Mouse (Mus musculus): ENCODE results near the gene Sell. TPM values are rescaled to one million over a fixed set of nuclear protein-coding genes. Genes with fewer than 3 reads are reported as not detected.

The Sell gene
- polyA plus RNA-seq, 1 experiment from 2014 or later, result 0.14 TPM

GRCm38 (mm10) chr1:164109763-164110162, 48.0 kb downstream of the Sell start:
- H3K27me3 ChIP-seq (ENCODE audit: control insufficient read depth, insufficient read depth, low read length), result no peaks in the 10 kb centered on the region
- WGBS (ENCODE audit: insufficient replicate concordance), result 67% methylated on average over 2 of the region's 2 CpGs
- H3K9ac ChIP-seq (ENCODE audit: low read depth, low read length), result no peak overlapping the region
- no peaks in the 10 kb centered on the region for H3K4me1 ChIP-seq (ENCODE audit: control insufficient read depth, insufficient read depth, low read length)
- no peak overlapping the region for H3K4me2 ChIP-seq
- H3K9me3 ChIP-seq (replicated peaks; ENCODE audit: control insufficient read depth, low read length), result no peaks in the 10 kb centered on the region
- no peak for ATAC-seq (replicated peaks; ENCODE audit: insufficient number of reproducible peaks, low FRiP score, low TSS enrichment)
- H3K4me3 ChIP-seq (ENCODE audit: low read depth, low read length), result no peak overlapping the region
- no peak overlapping the region for H3K27ac ChIP-seq (ENCODE audit: low read depth, low read length)
- H3K36me3 ChIP-seq (ENCODE audit: control insufficient read depth, insufficient read depth, low read length), result no peaks in the 10 kb centered on the region

GRCm38 (mm10) chr1:164110591-164111329, 49.0 kb downstream of the Sell start:
- H3K4me3 ChIP-seq (ENCODE audit: low read depth, low read length), result no peak overlapping the region
- H3K4me2 ChIP-seq, result no peak overlapping the region
- no peaks in the 10 kb centered on the region for H3K27me3 ChIP-seq (ENCODE audit: control insufficient read depth, insufficient read depth, low read length)
- no peak overlapping the region for H3K9ac ChIP-seq (ENCODE audit: low read depth, low read length)
- H3K9me3 ChIP-seq (replicated peaks; ENCODE audit: control insufficient read depth, low read length), result no peaks in the 10 kb centered on the region
- no peak for ATAC-seq (replicated peaks; ENCODE audit: insufficient number of reproducible peaks, low FRiP score, low TSS enrichment)
- WGBS (ENCODE audit: insufficient replicate concordance), result 86% methylated on average over 9 of the region's 9 CpGs
- H3K4me1 ChIP-seq (ENCODE audit: control insufficient read depth, insufficient read depth, low read length), result no peaks in the 10 kb centered on the region
- no peaks in the 10 kb centered on the region for H3K36me3 ChIP-seq (ENCODE audit: control insufficient read depth, insufficient read depth, low read length)
- no peak overlapping the region for H3K27ac ChIP-seq (ENCODE audit: low read depth, low read length)

- no peaks in the 10 kb centered on the region for H3K4me1 ChIP-seq (ENCODE audit: control insufficient read depth, insufficient read depth, low read length)
- ATAC-seq (replicated peaks; ENCODE audit: insufficient number of reproducible peaks, low FRiP score, low TSS enrichment), result no peak
- H3K4me2 ChIP-seq, result no peak overlapping the region
- H3K27ac ChIP-seq (ENCODE audit: low read depth, low read length), result no peak overlapping the region
- H3K9ac ChIP-seq (ENCODE audit: low read depth, low read length), result no peak overlapping the region
- no peak overlapping the region for H3K4me3 ChIP-seq (ENCODE audit: low read depth, low read length)
- H3K36me3 ChIP-seq (ENCODE audit: control insufficient read depth, insufficient read depth, low read length), result no peaks in the 10 kb centered on the region
- 73% methylated on average over 5 of the region's 5 CpGs for WGBS (ENCODE audit: insufficient replicate concordance)
- H3K27me3 ChIP-seq (ENCODE audit: control insufficient read depth, insufficient read depth, low read length), result no peaks in the 10 kb centered on the region
- H3K9me3 ChIP-seq (replicated peaks; ENCODE audit: control insufficient read depth, low read length), result no peaks in the 10 kb centered on the region
Observed at GRCm38 (mm10) chr1:164114280-164114679, 52.5 kb downstream of the Sell start.

- WGBS (ENCODE audit: insufficient replicate concordance), result 64% methylated on average over 8 of the region's 8 CpGs
- no peak for ATAC-seq (replicated peaks; ENCODE audit: insufficient number of reproducible peaks, low FRiP score, low TSS enrichment)
- Histone ChIP-seq H3K27me3 (ENCODE audit: control insufficient read depth, insufficient read depth, low read length) (no peaks in the 10 kb centered on the region), H3K9ac (ENCODE audit: low read depth, low read length) (no peak within 1 kb of the TSS), H3K27ac (ENCODE audit: low read depth, low read length) (no peak within 1 kb of the TSS), H3K4me2 (no peak within 1 kb of the TSS), H3K36me3 (ENCODE audit: control insufficient read depth, insufficient read depth, low read length) (no peaks in the 10 kb centered on the region), H3K9me3 (replicated peaks; ENCODE audit: control insufficient read depth, low read length) (no peaks in the 10 kb centered on the region), H3K4me1 (ENCODE audit: control insufficient read depth, insufficient read depth, low read length) (no peaks in the 10 kb centered on the region), H3K4me3 (ENCODE audit: low read depth, low read length) (no peak within 1 kb of the TSS)
Observed at GRCm38 (mm10) chr1:164114947-164115493, 53.2 kb downstream of the Sell start, which contains the start of gene Selp. Gene Selp (plus strand): TSS chr1:164115264.

GRCm38 (mm10) chr1:164115647-164116046, 53.9 kb downstream of the Sell start:
- Histone ChIP-seq H3K4me2 (no peak overlapping the region), H3K4me1 (ENCODE audit: control insufficient read depth, insufficient read depth, low read length) (no peaks in the 10 kb centered on the region), H3K27ac (ENCODE audit: low read depth, low read length) (no peak overlapping the region), H3K9ac (ENCODE audit: low read depth, low read length) (no peak overlapping the region), H3K9me3 (replicated peaks; ENCODE audit: control insufficient read depth, low read length) (no peaks in the 10 kb centered on the region), H3K36me3 (ENCODE audit: control insufficient read depth, insufficient read depth, low read length) (no peaks in the 10 kb centered on the region), H3K4me3 (ENCODE audit: low read depth, low read length) (no peak overlapping the region), H3K27me3 (ENCODE audit: control insufficient read depth, insufficient read depth, low read length) (no peaks in the 10 kb centered on the region)
- 74% methylated on average over 6 of the region's 6 CpGs for WGBS (ENCODE audit: insufficient replicate concordance)
- ATAC-seq (replicated peaks; ENCODE audit: insufficient number of reproducible peaks, low FRiP score, low TSS enrichment), result no peak

- no peak for ATAC-seq (replicated peaks; ENCODE audit: insufficient number of reproducible peaks, low FRiP score, low TSS enrichment)
- 89% methylated on average over 6 of the region's 6 CpGs for WGBS (ENCODE audit: insufficient replicate concordance)
- Histone ChIP-seq H3K4me3 (ENCODE audit: low read depth, low read length) (no peak overlapping the region), H3K9me3 (replicated peaks; ENCODE audit: control insufficient read depth, low read length) (no peaks in the 10 kb centered on the region), H3K4me1 (ENCODE audit: control insufficient read depth, insufficient read depth, low read length) (no peaks in the 10 kb centered on the region), H3K27ac (ENCODE audit: low read depth, low read length) (no peak overlapping the region), H3K36me3 (ENCODE audit: control insufficient read depth, insufficient read depth, low read length) (no peaks in the 10 kb centered on the region), H3K27me3 (ENCODE audit: control insufficient read depth, insufficient read depth, low read length) (no peaks in the 10 kb centered on the region), H3K9ac (ENCODE audit: low read depth, low read length) (no peak overlapping the region), H3K4me2 (no peak overlapping the region)
Observed at GRCm38 (mm10) chr1:164117869-164118268, 56.1 kb downstream of the Sell start.

GRCm38 (mm10) chr1:164119892-164120776, 58.4 kb downstream of the Sell start:
- H3K36me3 ChIP-seq (ENCODE audit: control insufficient read depth, insufficient read depth, low read length), result no peaks in the 10 kb centered on the region
- WGBS (ENCODE audit: insufficient replicate concordance), result 43% methylated on average over 3 of the region's 3 CpGs
- no peaks in the 10 kb centered on the region for H3K4me1 ChIP-seq (ENCODE audit: control insufficient read depth, insufficient read depth, low read length)
- H3K27me3 ChIP-seq (ENCODE audit: control insufficient read depth, insufficient read depth, low read length), result no peaks in the 10 kb centered on the region
- H3K4me2 ChIP-seq, result no peak overlapping the region
- no peaks in the 10 kb centered on the region for H3K9me3 ChIP-seq (replicated peaks; ENCODE audit: control insufficient read depth, low read length)
- no peak overlapping the region for H3K4me3 ChIP-seq (ENCODE audit: low read depth, low read length)
- H3K27ac ChIP-seq (ENCODE audit: low read depth, low read length), result no peak overlapping the region
- no peak overlapping the region for H3K9ac ChIP-seq (ENCODE audit: low read depth, low read length)
- ATAC-seq (replicated peaks; ENCODE audit: insufficient number of reproducible peaks, low FRiP score, low TSS enrichment), result no peak

GRCm38 (mm10) chr1:164120777-164121158, 59.0 kb downstream of the Sell start:
- Histone ChIP-seq H3K9ac (ENCODE audit: low read depth, low read length) (no peak overlapping the region), H3K27ac (ENCODE audit: low read depth, low read length) (no peak overlapping the region), H3K27me3 (ENCODE audit: control insufficient read depth, insufficient read depth, low read length) (no peaks in the 10 kb centered on the region), H3K4me2 (no peak overlapping the region), H3K36me3 (ENCODE audit: control insufficient read depth, insufficient read depth, low read length) (no peaks in the 10 kb centered on the region), H3K4me1 (ENCODE audit: control insufficient read depth, insufficient read depth, low read length) (no peaks in the 10 kb centered on the region), H3K4me3 (ENCODE audit: low read depth, low read length) (no peak overlapping the region), H3K9me3 (replicated peaks; ENCODE audit: control insufficient read depth, low read length) (no peaks in the 10 kb centered on the region)
- 71% methylated on average over 3 of the region's 3 CpGs for WGBS (ENCODE audit: insufficient replicate concordance)
- ATAC-seq (replicated peaks; ENCODE audit: insufficient number of reproducible peaks, low FRiP score, low TSS enrichment), result no peak
